Mouse (Mus musculus) liver, embryonic 16.5 days (tissue): ENCODE results near the gene Spata2l. TPM values are rescaled to one million over a fixed set of nuclear protein-coding genes. Genes with fewer than 3 reads are reported as not detected.
A peak's percentile ranks its signal among the peaks of the same experiment; 100 is the strongest.
"Not testable (repeated sequence)": the region's sequence is repeated elsewhere in the genome, so short reads cannot be mapped to it uniquely, and the experiment has no call there.

Source experiments
- ATAC-seq: fragments of 200-750 bp; cut with Nextera tagmentation; 2 replicates; pipeline ENCODE4 v1.8.0; 2017; ENCODE audit warnings: low read depth, mild to moderate bottlenecking, moderate number of reproducible peaks, moderate library complexity
- H3K27ac ChIP-seq: fragments of 300-500 bp; sonication (generic); 2 replicates; pipeline ENCODE4 v1.5.1; 2014; ENCODE audit warnings: mild to moderate bottlenecking, low read length
- H3K27me3 ChIP-seq: fragments of 300-500 bp; sonication (generic); 2 replicates; pipeline ENCODE4 v1.6.1; 2014; ENCODE audit warnings: low read depth, low read length, mixed read lengths; ENCODE audit not compliant: control insufficient read depth, insufficient read depth
- H3K36me3 ChIP-seq: fragments of 300-500 bp; sonication (generic); 2 replicates; pipeline ENCODE4 v1.6.1; 2014; ENCODE audit warnings: mild to moderate bottlenecking; ENCODE audit not compliant: control insufficient read depth, insufficient read depth
- H3K4me1 ChIP-seq: fragments of 300-500 bp; sonication (generic); 2 replicates; pipeline ENCODE4 v1.6.1; 2014; ENCODE audit warnings: low read depth, low read length, mixed read lengths; ENCODE audit not compliant: control insufficient read depth
- H3K4me2 ChIP-seq: fragments of 300-500 bp; sonication (generic); 2 replicates; pipeline ENCODE4 v1.6.1; 2014; ENCODE audit warnings: low read depth, low read length, mixed read lengths
- H3K4me3 ChIP-seq: fragments of 300-500 bp; sonication (generic); 2 replicates; pipeline ENCODE4 v1.5.1; 2014; ENCODE audit warnings: low read depth, mild to moderate bottlenecking, low read length
- H3K9ac ChIP-seq: fragments of 300-500 bp; sonication (generic); 2 replicates; pipeline ENCODE4 v1.6.1; 2014; ENCODE audit warnings: low read depth, low read length
- H3K9me3 ChIP-seq: fragments of 300-500 bp; sonication (generic); replicated peaks from 2 replicates; pipeline ENCODE4 v1.6.1; 2016; ENCODE audit warnings: low read length; ENCODE audit not compliant: control insufficient read depth
- WGBS: fragments of 180-500 bp; shearing (Covaris S2); extraction: QIAGEN DNeasy Blood & Tissue Kit; methylation state at CpG from one replicate; pipeline ENCODE4 v1.1.7; 2014; ENCODE audit not compliant: insufficient replicate concordance; 5-methylcytosine and 5-hydroxymethylcytosine counted together
- polyA plus RNA-seq: library from polyadenylated mRNA; unstranded; fragments of >200 nt; fragmentation: Nextera tagmentation; extraction: Ambion mirVana; gene quantifications from 2 replicates; pipeline ENCODE4 v1.2.1, GENCODE M21; 2015

Spata2l gene
- 3.2 and 3.3 TPM in 2 replicates for polyA plus RNA-seq

DNA sequence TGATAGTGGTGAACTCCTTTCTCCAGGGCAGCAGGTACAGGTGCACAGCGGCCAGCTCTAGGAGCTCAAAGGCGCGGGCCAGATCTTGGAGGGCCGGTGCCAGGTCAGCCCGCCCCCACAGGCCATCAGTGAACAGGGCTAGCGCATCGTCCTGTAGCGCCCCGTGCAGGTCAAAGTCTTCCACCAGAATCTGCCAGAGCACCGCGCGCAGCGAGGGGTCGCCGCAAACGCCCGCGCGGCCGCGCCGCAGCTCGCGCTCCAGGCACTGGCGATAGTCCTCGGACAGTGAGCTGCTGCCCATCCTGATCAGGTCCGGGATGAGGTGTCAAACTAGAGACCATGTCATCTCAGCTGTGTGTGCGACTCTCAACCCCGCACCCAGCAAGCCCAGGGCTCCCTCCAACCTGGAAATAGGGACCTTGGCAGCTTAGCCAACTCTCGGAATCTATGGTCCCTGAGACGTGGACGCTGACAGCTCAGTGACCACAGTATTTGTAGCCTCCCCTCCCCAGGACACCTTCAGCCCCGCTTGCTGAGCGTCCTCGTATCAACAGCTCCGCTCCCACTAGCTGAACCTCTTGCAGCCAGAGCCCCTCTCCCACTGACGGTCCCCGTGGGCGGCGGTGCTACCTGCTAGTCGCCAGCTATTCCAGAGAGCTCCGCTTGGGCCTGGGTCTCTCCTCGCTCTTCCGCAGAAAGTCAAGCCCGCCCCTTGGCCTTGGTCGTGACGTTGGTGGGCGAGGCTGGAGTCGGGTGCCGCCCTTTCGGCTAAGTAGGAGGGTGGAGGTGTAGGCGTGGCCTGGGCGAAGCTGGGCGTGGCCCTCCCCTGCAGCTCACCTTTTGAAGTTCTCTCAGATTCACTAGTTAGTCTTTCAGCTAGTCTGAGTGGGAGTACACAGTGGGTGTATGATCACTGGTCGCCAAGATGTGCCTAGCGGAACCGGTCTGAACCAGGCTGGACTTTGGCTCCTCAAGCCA is at the start of gene Spata2l:
TSS of gene Spata2l (minus strand) at position 714 of the 978 bp plus-strand sequence.
- Histone ChIP-seq H3K9me3 (no peaks in the 10 kb centered on the region), H3K4me3 (peak within 1 kb of the TSS; percentile 70), H3K27me3 (peaks cover 15% of the 10 kb centered on the region), H3K36me3 (no peaks in the 10 kb centered on the region), H3K27ac (no peak within 1 kb of the TSS), H3K4me1 (peaks cover 18% of the 10 kb centered on the region), H3K4me2 (peak within 1 kb of the TSS; percentile 94), H3K9ac (peak within 1 kb of the TSS; percentile 61)
- WGBS = under 1% methylated on average over 57 of the region's 57 CpGs
- peak; percentile 86 for ATAC-seq

DNA sequence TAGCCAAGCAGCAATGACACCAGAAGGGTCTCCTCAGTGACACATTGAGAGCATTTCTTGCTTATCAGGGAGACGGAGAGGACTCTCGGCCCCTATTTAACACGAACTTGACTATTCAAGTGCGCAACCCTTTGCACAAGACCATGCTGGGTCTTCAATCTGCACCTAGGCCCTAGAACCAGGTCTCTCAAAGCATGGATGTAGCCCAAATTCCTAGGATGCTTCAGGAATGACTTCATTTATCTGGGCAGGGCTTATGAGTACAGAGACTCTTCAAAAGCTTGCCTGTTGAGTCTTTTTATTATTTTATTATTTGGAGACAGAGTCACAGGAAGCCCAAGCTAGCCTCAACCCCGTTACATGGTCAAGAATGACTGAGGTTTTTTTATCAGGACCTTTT is 48.5 kb upstream of the Spata2l start:
- Histone ChIP-seq H3K9ac (no peak overlapping the region), H3K4me3 (no peak overlapping the region), H3K9me3 (no peaks in the 10 kb centered on the region), H3K4me2 (no peak overlapping the region), H3K4me1 (no peaks in the 10 kb centered on the region), H3K27me3 (no peaks in the 10 kb centered on the region), H3K36me3 (peaks cover 15% of the 10 kb centered on the region), H3K27ac (no peak overlapping the region)
- no peak for ATAC-seq
- WGBS = 81% methylated on average over 5 of the region's 5 CpGs

DNA sequence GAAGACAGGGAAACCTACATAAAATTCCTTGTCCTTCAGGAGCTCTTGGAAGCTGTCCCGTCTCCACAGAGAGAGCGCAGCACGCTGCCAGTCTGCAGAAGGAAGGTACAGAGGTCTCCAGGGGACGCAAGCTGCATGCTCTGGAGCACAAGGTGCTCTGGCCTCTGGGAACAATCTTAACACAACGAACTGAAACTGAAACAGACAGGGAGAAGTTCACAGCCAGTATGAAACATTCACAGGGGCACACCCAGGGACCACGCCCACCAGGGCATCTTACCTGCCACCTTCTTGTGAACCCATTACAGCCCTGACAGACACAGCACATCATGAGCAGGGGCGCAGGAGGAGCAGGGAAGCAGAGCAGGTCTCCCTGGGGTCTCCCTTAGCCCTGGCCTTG is 48.0 kb upstream of the Spata2l start:
- Histone ChIP-seq H3K36me3 (peaks cover 15% of the 10 kb centered on the region), H3K4me2 (no peak overlapping the region), H3K27ac (no peak overlapping the region), H3K9ac (no peak overlapping the region), H3K4me1 (no peaks in the 10 kb centered on the region), H3K9me3 (no peaks in the 10 kb centered on the region), H3K27me3 (no peaks in the 10 kb centered on the region), H3K4me3 (no peak overlapping the region)
- ATAC-seq = no peak
- 76% methylated on average over 7 of the region's 7 CpGs for WGBS

DNA sequence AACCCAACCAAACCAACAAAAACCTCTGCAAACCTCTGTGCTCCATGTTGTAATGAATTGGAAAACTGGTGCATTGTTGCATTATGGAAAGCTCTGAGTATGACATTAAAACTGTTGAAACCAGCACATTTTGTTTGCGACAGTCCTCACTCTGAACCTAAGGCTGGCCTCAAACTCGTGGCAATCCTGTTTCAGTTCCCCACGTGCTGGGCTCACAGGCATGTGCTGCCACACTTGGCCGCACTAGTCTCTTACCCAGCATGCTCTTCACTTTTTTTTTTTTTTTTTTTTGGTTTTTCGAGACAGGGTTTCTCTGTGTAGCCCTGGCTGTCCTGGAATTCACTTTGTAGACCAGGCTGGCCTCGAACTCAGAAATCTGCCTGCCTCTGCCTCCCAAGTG is 47.0 kb upstream of the Spata2l start:
- WGBS = 69% methylated on average over 5 of the region's 6 CpGs
- peaks cover 15% of the 10 kb centered on the region for H3K36me3 ChIP-seq
- not testable (repeated sequence) for H3K4me1 ChIP-seq, ATAC-seq, H3K27ac ChIP-seq, H3K4me3 ChIP-seq, H3K9ac ChIP-seq, H3K27me3 ChIP-seq, H3K9me3 ChIP-seq, H3K4me2 ChIP-seq

DNA sequence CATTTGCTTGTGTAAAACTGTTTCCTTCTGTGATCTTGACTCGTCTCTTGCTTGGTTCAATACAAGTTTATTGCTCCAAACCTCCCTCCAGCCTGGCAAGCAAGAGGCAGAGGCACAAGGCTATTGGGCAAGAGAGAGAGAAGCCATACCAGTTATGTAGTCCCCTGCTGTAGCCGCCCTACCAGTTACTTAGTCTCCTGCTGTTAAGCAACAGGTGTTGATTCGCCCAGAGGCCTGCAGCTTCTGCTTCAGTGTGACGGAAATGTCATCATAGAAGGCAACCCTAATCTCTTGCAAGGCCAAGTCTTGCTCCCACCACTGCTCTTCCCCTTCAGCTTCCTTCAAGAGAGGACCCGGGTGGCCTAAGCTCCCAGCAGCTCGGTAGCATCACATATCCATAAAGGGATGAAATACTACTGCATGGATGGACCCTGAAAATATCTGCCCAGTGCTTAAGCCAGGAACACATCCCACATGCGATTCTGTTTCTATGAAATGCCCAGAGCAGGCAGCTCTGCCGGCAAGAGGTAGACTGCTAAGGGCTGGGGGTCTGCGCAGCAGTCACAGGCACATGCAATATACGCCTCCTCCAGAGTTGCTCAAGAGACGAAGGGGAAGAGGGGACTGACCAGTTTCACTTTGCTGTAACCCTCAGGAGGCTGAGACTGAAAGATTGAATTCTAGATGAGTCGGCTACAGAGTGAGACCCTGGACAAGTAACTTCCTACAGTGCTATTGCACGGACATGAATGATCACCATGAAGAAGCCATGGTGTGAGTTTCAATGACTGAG is 44.5 kb upstream of the Spata2l start:
- ATAC-seq = peak; percentile 58

DNA sequence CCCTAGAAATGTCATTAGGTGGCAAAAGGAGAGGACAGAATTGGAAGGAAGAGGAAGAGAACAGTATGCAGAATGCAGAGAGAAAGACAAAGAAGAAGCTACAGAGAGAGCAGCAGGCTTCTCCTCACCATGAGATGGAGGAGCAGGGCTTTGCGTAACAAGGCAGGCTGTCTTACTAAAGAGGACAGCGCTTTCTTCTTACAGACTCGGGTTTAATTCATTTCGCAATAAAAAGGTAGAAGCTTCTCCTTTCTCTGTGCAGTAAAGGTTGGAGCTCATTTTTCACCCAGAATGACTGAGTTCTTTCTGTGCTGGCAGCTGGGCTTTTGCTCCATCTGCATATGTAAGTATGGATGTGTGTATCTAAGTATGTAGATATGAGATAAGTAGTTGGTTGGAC is 43.8 kb upstream of the Spata2l start:
- no peak overlapping the region; the same call in 1 of the 2 replicates for H3K27ac ChIP-seq
- H3K4me2 ChIP-seq = no peak overlapping the region
- no peak overlapping the region for H3K4me3 ChIP-seq
- H3K27me3 ChIP-seq = no peaks in the 10 kb centered on the region
- WGBS = 69% methylated on average over 4 of the region's 4 CpGs
- H3K36me3 ChIP-seq = peaks cover 15% of the 10 kb centered on the region
- H3K9ac ChIP-seq = no peak overlapping the region
- no peaks in the 10 kb centered on the region for H3K9me3 ChIP-seq
- no peak for ATAC-seq
- H3K4me1 ChIP-seq = no peaks in the 10 kb centered on the region

More for the DNA sequence above, 44.5 kb upstream of the Spata2l start:
- Histone ChIP-seq H3K9me3 (no peaks in the 10 kb centered on the region), H3K9ac (no peak overlapping the region), H3K4me2 (no peak overlapping the region), H3K36me3 (peaks cover 15% of the 10 kb centered on the region), H3K4me3 (peak overlapping the region; percentile 33), H3K4me1 (no peaks in the 10 kb centered on the region), H3K27ac (peak overlapping the region; percentile 60), H3K27me3 (no peaks in the 10 kb centered on the region)
- 72% methylated on average over 13 of the region's 13 CpGs for WGBS

DNA sequence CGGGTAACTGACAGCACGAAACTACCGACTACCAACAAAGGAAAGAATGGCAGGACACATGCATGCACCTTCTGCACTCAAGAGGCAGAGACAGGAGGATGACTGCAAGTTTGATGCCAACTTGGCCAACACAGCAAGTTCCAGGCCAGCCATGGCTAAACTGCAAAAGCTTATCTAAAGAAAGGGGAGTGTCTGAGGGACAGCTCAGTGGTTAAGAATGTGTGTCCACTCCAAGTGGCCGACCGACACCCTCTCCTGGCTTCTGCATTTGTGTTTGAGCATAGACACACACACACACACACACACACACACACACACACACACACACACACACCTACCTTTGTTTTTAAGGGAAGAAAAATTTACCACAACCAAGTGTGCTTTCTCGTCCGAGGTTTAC is 42.4 kb upstream of the Spata2l start:
- WGBS = 75% methylated on average over 7 of the region's 7 CpGs
- Histone ChIP-seq H3K27ac (no peak overlapping the region), H3K27me3 (no peaks in the 10 kb centered on the region), H3K36me3 (peaks cover 22% of the 10 kb centered on the region), H3K4me2 (no peak overlapping the region), H3K9me3 (no peaks in the 10 kb centered on the region), H3K4me1 (no peaks in the 10 kb centered on the region), H3K4me3 (no peak overlapping the region), H3K9ac (no peak overlapping the region)
- no peak for ATAC-seq

DNA sequence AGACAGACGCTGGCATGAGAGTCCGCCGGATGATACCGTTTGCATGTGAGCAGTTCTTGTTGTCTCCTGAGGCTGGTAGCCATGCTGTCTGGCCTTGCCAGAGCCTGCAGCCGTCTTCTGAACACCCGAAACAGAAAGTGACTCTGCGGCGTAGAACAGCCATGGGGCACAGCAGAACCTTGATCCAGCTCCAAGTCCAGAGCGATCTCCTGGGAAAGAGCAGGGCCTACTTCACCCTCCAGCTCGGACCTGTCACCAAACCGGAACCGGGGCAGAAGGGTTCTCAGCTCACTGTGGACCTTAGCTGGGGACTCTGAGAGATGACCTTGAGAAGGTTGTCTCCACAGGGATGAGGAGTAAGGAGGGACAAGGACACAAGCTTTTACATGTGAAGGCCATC is 39.1 kb upstream of the Spata2l start:
- H3K36me3 ChIP-seq = peaks cover 8% of the 10 kb centered on the region
- H3K9me3 ChIP-seq = no peaks in the 10 kb centered on the region

More for the DNA sequence above, 39.1 kb upstream of the Spata2l start:
- H3K4me1 ChIP-seq = no peaks in the 10 kb centered on the region
- no peak for ATAC-seq
- no peak overlapping the region for H3K4me3 ChIP-seq
- 88% methylated on average over 12 of the region's 12 CpGs for WGBS
- no peak overlapping the region for H3K4me2 ChIP-seq
- H3K27ac ChIP-seq = no peak overlapping the region
- H3K27me3 ChIP-seq = no peaks in the 10 kb centered on the region
- no peak overlapping the region for H3K9ac ChIP-seq
